Mouse (Mus musculus): ENCODE results near the gene Pde11a.

Pde11a gene

DNA sequence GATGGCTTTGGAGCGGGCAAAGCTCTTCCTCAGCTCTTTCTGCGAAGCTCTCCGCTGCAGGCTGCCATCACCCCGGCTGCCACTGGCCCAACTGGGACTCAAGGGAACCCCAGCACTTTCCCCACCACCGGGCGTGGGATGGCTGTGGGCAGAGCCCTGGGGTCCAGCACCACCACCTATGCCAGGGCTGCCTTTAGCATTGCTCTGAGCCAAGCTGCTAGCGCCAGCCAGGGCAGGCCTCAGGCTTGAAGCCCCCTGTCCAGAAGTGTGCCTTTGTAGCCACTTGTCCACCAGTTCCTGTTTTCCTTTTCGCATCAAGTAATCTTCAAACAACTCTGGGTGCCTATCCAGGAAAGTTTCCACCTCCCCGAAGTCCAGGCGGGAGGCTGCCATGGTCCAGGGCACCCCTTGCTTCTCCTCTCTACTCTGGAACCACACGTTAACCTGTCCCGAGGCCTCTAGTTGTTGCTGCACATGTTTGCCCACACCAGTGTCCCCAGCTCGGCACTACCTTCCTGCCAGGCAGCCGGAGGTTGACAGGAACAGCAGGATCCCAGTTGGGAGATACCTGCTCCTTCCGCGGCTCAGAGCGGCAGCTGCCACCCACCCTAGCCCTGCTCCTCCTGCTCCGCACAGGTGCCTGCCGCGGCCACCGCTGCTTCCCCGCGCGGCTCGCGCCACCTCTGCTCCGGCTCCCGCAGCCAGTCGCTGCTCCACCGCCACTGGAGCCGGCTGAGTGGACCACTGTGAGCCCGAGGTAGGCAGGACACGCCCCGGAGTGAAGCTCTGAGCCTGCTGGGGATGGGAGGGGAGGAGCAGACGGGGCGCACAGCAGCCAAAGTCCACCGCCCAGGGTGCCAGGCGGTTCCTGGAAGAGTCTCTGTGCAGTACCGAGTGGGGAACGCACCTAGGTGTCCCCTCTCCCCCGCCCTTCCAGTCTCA is at the start of gene Pde11a:
Gene Pde11a, minus strand, starts transcription at position 560 of the 942 bp plus-strand sequence.
- DNase-seq, result peak; percentile 85 to 86

DNA sequence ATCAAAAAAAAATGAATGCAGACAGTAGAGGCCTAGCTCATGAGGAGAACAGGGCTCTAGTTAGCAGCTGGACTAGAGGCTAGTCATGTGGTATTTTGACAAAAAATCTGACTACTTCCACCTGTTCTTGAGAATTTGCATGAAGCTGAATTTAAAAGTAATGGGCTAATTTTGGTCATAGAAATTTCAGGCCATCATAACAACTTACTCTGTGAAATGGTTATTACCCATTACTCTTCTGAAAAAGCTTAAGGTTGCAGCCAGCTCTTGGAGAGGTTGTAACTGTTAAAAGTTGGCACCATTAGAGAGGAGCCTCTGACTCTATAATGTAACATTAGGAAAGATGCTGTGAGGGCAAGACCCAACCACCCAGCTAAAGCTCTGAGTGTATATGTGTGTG is 48.0 kb upstream of the Pde11a start:
- no peak for DNase-seq

DNA sequence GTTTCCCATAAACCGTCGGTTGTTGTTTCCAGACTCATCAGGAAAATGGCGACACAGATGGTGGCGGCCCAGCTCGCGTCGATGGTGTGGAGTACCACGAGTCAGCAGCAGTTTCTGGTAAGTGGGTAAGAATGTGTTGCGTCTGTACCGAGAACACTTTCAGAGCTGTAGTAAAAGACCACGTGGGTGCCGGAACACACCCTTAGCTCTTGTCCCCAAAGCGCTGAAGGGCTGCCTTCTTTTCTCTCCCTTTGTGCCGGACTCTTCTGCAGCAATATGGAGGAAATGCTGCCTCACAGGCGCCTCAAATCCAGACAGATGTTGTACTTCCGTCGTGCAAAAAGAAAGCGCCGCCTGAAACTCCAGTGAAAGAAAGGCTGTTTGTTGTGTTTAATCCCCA is 40.1 kb upstream of the Pde11a start:
- DNase-seq, result no peak

DNA sequence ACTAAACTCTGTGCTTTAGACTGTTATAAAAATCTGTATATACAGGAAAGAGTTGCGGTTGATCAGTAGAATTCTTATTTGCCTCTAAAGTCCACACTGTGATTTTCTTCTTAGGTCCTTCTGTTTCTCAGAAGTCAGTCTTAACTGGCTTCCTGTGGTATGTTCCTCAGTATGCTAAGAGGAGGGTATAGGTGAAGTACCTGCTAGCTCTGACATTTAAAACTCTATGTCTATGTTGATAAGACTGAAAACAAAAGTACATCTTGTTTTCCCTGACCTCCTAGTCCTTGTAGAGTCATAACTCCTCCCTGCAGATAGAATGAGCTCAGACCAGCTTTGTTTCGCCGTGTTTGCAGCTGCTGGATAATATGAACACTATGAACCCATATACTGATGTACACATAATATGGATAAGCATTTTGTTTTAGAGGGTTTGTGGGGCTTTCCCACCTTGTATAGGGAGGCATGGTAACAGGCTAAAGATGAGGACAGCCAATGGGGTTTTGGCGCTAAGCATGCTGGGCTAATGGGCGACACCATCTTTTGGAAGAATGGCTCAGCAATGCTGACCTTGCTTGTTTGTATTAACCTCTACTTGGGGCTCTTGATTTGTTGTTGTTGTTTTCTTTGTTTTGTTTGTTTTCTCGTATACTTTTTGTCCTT is 36.1 kb upstream of the Pde11a start:
- DNase-seq, result no peak

DNA sequence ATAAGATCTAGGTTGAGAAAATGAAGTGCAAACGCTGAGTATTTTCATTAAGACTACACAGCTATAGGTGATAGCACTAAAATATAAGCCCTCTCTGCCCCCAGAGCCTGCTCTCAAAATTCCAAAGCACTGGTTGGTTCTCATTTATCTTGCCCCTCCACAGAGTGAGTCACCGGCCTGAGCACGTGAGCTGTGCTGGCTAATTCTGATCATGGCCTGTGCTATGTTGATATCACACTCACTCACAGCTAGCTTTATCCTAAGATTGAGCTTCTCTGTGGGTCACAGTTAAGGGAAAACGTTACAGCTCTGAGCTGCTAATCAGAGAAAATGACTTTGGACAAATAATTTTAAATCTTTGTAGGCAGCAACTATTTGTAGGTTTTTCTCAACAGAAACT is 33.7 kb upstream of the Pde11a start:
- DNase-seq, result no peak

DNA sequence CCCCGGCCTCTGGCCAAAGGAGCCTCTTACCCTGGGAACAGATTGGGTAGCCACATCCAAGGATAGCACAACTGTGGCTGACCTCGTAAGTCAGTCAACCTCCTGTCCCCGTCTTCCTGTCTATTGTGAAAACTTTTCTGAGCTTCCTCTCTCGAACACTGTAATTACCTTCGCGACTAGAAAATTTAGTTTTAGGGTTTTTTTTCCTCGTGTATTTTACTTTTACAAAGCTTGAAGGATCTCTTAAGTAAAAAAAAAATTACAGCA is 32.0 kb upstream of the Pde11a start:
- no peak for DNase-seq

DNA sequence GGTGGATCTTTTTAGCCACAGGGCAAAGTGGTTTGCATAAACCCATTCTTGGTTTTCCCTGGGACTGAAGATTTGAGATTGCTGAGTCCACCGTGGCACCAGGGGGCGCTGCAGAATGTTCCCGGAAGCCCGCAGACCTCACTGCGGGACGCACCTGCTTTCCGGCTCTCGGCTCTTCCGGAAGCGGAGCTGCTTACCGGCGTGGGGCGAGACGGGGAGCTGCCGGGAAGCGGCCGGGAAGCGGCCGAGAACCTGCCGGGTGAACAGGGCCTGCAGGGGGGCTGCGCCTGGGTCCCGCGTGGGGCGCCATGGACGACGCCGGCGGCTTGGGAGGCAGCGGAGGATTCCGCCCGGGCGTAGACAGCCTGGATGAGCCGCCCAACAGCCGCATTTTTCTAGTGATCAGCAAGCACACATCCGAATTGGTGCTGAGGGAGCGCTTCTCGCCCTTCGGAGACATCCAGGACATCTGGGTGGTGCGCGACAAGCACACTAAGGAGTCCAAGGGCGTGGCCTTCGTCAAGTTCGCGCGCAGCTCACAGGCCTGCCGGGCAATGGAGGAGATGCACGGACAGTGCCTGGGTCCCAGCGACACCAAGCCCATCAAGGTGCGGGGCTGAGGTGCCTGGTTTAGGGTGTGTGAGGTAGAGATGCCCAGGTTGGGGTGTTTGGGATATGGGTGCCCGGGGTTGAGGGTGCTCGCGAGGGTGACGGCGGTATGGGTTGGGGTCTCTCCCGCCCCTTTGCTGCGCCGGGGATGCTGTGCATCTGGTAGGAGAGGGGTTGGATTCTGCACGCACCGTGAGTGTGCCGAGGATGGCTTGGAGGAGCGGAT is 31.5 kb upstream of the Pde11a start, which contains the start of gene Rbm45:
Gene Rbm45, plus strand, starts transcription at position 164 of the 835 bp plus-strand sequence.
- DNase-seq, result peak; percentile 88 to 97

DNA sequence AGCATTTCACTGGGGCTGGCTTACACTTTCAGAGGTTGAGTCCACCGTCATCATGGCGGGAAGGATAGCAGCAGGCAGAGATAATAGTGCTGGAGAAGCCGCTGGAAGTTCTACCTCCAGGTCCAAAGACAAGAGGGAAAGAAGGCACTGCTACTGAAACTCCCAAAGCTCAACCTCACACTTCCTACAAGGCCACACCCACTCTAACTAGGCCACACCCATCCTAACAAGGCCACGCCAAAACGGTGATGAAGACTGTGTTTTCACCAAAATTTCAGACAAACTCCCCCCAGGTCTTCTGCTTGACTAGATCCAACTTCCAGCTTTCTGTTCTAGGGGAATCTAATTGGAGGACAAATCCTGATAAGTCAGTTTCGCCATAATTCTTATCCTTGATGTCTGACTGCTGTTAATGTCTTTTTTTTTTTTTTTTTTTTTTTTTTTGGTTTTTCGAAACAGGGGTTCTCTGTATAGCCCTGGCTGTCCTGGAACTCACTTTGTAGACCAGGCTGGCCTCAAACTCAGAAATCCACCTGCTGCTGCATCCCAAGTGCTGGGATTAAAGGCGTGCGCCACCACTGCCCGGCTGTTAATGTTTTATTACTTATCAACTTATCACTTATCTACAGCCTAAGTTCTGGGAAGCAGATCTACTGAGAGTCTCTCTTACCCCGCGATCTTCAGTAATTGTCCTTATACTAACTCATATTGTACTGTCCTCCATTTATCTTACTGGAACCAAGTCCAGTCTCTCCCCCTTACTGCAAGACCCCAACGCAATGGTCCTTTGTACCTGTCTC is 30.5 kb upstream of the Pde11a start:
- no peak for DNase-seq

DNA sequence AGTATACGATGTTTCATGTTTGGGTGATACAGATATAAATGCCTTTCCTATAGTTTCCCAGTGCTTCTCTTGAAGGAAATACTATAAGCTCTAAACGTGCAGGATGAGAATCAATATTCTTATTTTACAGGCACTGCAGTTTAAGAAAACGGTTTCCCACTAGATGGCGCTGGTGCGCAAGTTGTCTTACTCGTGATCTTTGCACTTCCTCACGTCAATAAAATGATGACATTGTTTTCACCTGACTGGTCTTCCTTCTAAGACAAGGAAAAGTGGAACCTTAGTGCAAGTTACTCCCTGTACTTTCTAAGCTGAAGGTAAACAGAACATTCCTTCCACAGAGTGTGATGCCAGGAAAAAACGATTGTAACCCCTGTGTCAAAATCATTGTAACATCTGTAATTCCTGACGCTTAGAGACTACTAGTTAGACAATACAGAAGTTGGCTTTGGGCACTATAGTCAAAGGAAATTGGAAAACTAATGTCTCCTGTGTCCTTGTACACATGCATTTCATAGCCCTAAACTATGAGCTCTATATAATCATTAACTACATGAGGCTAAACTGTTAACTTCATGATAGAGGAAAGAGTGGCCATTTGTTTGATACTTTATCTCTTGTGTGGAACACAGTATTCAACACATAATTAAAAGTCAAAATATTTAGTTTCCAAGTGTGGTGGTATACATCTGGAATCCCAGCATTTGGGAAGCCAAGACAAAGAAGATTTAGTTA is 28.8 kb upstream of the Pde11a start:
- peak; percentile 82 to 94 for DNase-seq

DNA sequence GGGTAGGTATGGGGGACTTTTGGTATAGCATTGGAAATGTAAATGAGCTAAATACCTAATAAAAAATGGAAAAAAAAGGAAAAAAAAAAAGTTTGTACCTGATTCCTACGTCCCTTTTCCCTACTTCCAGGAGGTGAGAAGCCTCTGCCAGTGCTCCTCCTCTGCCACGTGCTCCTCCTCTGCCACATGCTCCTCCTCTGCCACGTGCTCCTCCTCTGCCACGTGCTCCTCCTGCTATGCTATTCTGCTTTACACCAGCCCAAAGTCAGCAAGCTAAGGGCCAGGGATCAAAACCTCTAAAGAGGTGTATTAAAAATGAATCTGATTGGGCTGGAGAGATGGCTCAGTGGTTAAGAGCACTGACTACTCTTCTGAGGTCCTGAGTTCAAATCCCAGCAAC is 27.2 kb upstream of the Pde11a start:
- no peak for DNase-seq

DNA sequence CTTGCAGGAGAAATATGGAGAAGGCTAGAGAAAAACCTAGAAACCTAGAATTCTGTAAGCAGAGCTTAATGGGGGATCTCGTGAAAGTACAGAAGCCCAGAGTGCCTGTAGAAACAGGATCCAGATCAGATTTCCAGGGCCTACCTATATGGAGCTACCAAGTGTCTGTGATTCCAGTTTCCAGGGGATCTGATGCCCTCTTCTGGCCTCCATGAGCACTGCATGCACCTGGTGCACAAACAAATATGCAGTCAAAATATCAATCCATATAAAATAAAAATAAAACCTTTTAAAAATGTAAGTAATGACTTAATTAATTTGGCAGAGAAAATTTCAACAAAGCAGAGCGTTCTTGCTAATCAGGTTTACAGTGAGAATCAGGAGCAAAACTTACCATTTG is 23.5 kb upstream of the Pde11a start:
- DNase-seq, result peak; percentile 24 to 66

DNA sequence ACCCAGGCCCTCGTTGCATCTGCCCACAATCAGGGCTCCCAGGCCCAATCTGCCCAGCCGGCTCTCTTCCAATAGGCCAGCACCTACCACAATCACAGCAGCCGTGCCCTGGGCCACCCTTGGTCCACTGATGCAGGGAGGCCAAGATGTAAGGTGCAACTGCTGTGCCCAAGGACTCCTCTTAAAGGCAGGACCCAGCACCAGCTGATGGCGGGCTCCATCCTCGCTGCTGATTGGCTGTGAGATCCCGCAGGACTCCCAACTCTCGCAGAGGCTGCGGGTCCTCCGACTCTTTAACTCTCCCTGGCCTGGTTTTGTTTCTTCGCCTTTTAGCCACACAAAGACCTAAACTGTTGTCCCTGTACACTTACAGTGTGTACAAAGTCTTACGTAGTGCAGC is 21.7 kb upstream of the Pde11a start, which contains the start of gene Cyct:
Gene Cyct, minus strand, starts transcription at position 225 of the 400 bp plus-strand sequence.
- DNase-seq, result no peak

DNA sequence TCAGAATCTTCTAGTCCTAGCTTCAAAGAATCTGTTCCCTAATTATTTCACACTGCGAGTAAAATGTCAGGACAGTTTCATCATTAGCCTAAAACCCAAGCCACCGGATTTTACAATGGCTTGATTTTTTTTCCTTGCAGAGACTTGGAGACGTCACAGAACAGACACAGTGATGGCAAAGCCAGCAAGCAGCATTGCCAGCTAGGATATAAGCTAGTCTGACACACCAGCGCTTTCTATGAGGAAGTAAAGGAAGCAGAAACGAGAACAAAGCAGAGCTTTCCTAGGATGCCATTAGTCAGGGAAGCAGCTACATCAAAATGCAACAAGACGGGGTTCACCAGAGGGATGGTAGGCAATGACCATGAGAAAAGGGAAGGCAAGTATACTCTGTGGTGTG is 9.3 kb upstream of the Pde11a start:
- DNase-seq, result no peak

DNA sequence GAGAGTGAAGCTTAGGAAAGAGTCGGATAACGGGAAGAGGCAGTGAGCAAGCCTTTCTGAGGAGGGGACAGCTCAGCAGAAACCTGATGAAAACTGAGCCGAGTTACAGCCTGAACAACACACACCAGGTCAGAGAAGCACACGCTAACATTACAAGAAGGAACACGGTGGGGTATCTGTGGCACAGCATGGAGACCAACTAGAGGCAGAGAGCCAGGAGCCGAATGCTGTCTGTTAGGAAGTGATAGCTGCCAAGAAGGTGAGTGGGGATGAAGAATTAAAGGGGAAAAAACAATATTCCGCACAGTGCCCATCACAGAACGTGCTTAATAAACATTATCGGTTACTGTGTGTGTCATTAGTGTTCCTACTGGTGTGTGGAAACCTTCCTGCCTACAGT is 3.6 kb upstream of the Pde11a start:
- DNase-seq, result no peak

DNA sequence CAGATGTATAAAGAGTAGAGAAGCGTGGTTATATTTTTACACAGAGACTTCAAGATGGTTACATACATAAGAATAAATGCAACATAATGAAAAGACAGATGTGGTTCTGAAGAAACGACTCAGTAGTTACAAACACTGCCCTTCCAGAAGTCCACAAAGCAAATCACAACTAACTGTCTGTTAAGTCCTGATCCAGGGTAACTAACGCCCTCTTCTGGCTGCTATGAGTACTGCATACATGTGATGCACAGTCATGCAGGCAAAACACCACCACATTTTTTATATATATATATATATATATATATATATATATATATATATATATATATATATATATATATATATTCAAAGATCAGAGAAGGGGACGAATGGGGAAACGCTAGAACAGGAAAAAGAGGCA is 4.0 kb downstream of the Pde11a start:
- DNase-seq, result peak in 1 of 2 experiments; percentile 19

DNA sequence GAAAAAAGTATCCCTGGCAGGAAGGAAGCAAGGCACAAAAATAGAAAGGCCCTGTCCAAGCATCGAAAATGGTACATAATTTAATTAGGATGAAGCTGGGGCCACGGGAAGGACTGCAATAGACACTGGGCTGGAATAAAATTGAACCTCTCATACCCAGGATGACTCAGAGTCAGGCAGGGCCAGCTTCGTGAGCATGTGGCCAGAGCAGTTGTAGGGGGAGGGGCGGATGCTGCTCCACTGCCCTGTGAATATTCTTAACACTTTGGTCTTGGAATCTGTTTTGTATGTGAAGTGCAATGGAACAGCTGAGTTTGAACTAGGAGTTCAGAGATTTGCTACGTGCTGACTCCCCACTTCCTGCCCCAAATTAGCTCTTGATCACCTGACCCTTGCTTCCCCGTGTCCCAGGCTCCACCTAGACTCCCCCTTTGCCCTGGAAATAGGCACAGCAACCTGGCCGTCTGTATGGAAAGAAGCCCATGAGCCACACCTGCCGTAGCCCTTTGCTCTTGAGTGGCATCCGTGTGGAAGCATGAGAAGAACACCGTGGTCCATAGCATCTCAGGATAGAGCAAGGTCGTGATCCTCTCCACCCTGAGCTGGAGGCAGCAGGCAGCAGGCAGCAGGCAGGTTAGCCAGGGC is 6.3 kb downstream of the Pde11a start:
- no peak for DNase-seq

DNA sequence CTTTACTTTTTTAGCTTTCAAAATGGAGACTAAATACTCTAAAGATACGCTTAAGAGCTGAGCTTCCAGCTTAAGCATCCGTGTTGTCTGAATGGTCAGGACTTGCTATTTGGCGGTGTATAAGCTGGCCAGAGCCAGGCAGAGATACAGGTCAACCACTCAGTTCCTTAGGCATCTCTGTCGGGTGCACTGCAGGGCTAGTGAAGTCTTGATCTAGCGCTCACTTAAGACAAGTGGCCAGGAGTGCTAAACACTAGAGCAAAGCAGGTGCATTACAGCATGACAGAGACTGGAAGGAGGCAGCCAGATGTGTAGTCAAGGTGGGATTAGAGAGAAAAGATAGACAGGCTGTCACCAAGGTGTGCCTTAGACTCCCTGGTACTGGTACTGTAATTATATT is 8.5 kb downstream of the Pde11a start:
- no peak for DNase-seq

DNA sequence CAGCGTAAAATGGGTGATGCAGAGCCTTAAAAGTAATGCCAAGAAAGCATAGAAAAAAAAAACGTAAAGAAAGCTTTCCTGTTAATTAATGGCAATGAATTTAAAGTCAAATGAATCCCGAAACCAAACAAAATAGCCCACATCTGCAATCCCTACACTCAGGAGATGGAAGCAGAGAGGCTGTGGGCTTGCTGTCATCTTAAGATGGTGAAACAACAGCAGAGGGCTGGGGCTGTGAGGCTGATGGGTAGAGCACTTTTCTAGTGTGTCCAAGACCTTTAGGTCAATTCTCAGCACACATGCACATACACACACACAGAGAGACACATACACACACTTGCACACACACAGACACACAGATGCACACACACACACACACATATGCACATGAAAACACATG is 12.4 kb downstream of the Pde11a start:
- DNase-seq, result no peak

DNA sequence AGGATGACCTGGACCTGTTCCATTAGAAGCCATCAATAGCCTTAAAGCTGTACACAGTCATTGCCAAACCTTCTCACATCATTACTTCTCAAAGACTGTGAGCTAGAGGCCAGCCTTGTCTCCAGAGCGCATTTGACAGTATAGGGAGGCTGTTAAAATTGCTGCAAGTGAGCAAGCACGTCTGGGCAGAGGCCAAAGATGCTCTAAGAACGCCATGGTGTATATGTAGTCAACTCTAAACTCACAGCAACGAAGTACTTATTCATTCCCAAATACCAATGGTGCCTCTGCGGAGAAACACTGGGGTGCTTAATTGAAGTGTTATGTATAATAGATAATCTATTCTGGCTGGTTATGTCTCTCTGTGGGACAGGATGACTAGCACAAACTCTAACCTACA is 14.1 kb downstream of the Pde11a start:
- DNase-seq, result no peak

DNA sequence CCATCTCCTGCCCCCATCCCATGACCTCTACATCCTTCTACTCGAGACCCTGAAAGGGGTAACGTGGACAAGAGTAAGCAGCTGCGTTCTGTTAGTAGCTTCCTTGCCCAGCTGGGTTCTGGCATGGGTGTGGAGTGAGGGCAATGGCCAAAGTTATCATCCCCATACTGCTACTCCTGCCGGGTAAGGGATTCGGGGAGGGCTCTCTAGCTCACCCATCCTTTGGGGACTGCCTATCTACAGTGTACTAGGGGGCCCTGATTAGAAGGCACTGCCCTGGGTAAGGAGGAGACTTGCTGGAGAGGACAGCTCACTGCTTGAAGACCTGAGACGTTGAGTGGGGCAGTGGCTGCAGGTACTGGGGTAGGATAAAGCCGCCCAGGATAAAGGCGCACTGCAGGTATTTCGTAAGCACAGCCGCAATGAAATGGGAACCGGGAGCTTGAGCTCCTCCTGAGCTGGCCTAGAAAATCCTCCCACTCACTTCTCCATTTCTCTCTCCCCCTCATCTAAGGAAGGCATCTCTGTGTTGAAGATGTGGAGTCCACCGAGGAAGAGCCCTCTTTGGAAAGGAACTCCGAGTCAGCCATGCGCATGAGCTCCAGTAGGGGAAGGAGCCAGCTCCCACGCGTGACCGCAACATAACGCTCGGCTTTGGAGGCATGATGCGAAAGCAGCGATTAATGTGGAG is 15.2 kb downstream of the Pde11a start:
- no peak for DNase-seq

DNA sequence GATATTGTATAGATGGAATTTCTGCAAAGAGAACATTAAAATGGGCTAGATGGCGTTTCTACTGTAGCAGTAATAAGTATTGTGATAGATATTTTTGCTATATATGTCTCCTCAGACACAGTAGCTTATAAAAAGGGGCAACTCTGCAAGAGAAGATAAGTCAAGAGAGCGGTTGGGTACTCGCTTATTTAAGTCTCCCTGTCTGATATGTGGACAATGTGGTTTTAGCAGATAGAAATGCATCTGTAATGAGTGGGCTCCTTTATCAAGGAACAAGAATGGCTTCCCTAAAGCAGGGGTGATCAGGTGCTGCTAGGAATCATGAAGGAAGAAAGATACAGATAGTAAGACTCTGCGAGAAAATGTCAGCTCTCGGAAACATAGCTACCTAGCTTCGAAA is 18.2 kb downstream of the Pde11a start:
- DNase-seq, result no peak
